14 mouse cellular contexts compared by ENCODE assay signal in genomic region chr8:128002386-128002785, GRCm38 (mm10).
"Had no signal": no experiment of that assay in that cellular context is flagged by ENCODE, and none has a peak within 500 bp of the region (broad histone marks: within the 10 kb centered on the region; RNA-seq: fewer than 3 reads in every experiment).

No protein-coding gene starts in this region.

- H3K36me3 ChIP-seq: liver, embryonic 13.5 days; midbrain, embryonic 13.5 days; stomach, embryonic 15.5 days had no signal

- DNase-seq: kidney, adult 18-20 months; kidney, adult 9 months; kidney, postnatal 14 days; kidney, postnatal 4 days; layer of hippocampus, adult 9-11 months; liver, embryonic 13.5 days; lung, adult 2 months; right cerebral cortex, postnatal 4 days; thymus, adult 18-20 months; thymus, postnatal 36 days had no signal

- H3K27ac ChIP-seq: liver, embryonic 13.5 days; macrophage; midbrain, embryonic 13.5 days had no signal

- H3K27me3 ChIP-seq: liver, embryonic 13.5 days; midbrain, embryonic 13.5 days; stomach, embryonic 15.5 days had no signal

- H3K4me3 ChIP-seq: layer of hippocampus, adult 2 months; liver, embryonic 13.5 days; midbrain, embryonic 13.5 days; stomach, embryonic 15.5 days had no signal

- H3K9ac ChIP-seq: liver, embryonic 13.5 days; midbrain, embryonic 13.5 days; stomach, embryonic 15.5 days had no signal

- ATAC-seq: midbrain, embryonic 13.5 days had no signal

- H3K9me3 ChIP-seq: liver, embryonic 13.5 days; midbrain, embryonic 13.5 days; stomach, embryonic 15.5 days had no signal

- H3K4me2 ChIP-seq: liver, embryonic 13.5 days; midbrain, embryonic 13.5 days; stomach, embryonic 15.5 days had no signal

- H3K4me1 ChIP-seq: liver, embryonic 13.5 days had no signal
